Mouse (Mus musculus): ENCODE results near the gene Gm13089. TPM values are rescaled to one million over a fixed set of nuclear protein-coding genes. Genes with fewer than 3 reads are reported as not detected.
"Not testable (repeated sequence)": the region's sequence is repeated elsewhere in the genome, so short reads cannot be mapped to it uniquely, and the experiment has no call there.

The Gm13089 gene
- not detected for total RNA-seq (2022)

DNA sequence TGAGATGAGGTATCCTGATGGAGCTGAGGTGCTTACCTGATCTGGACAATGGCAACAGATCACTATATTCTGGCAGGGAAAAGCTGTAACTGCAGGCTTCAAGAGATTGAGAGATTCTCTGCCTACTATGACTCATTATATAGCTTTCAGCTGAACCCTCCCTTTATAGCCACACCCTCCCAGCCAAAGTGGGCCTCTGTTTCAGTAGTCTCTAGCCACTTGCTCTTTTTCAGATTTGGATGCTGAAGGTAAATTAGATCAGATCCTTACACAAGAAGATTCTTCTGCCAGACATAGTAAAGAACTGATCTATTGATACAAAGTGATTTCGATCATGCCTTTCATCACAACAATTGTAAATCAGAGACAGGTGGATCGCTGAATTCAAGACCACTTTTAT, at the start of gene Gm13089:
Gene Gm13089 (minus strand): TSS at position 101 of the 400 bp plus-strand sequence.
- no peak for DNase-seq (ENCODE audit: low spot score in 2 of 2)

DNA sequence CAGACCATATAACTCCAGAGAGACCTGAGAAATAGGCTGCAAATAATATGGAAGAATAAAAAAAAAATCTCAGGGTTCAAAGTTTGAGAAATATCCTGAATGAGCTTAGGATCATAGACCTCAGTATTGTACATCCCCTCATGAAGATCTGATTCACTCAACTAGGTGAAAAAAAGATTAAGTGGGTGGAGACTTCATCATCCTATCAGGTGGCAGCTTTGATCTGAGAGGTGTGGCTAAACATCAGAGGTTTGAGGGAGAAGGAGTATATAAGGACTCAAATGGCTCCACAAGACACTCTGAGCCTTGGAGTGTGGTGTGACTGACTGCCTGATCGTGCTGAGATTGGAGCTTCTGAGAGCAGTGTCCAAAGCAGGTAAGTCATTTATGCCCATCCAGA, 16.6 kb upstream of the Gm13089 start, which contains the start of gene Gm13078:
Gene Gm13078 (plus strand): TSS at position 301 of the 400 bp plus-strand sequence.
- no peak for DNase-seq (ENCODE audit: low spot score in 2 of 2)

DNA sequence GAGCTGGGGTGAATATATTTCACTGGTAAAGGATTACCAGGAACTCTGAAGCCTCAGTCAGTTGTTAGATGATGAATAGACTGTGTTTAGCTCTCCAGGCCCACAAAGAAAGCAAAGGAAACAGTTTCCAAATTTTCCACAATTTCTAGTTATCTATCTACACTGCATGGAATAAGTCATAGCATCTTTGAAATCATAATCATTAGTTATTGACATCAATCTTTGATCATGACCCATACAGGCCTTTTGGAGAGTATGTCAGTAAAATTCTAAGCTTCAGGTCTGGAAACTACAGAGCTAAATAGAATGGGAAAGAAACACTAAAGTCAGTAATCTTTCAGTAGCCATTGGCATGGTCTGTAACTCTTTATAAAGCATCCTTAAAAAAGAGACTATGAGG, 45.4 kb downstream of the Gm13089 start, which contains the start of gene Gm13088:
Gene Gm13088 (minus strand): TSS at position 101 of the 400 bp plus-strand sequence.
- DNase-seq (ENCODE audit: low spot score in 2 of 2) = not testable (repeated sequence)

Other genes with a start within 250 kb of the Gm13089 start
- gene Gm13043, start 191.4 kb downstream of the Gm13089 start, total RNA-seq (2022) = not detected
- gene Gm13040, start 166.8 kb downstream of the Gm13089 start, total RNA-seq (2022) = not detected
- gene BC080695, start 151.0 kb downstream of the Gm13089 start, total RNA-seq (2022) = not detected
- not detected for gene Gm13057, start 151.0 kb downstream of the Gm13089 start, total RNA-seq (2022)
- gene Gm13083, start 87.7 kb downstream of the Gm13089 start, total RNA-seq (2022) = not detected
- gene Gm13088, start 45.5 kb downstream of the Gm13089 start, total RNA-seq (2022) = not detected
- gene Gm13078, start 16.7 kb upstream of the Gm13089 start, total RNA-seq (2022) = not detected
- not detected for gene Gm13023, start 86.6 kb upstream of the Gm13089 start, total RNA-seq (2022)
- not detected for gene Gm13084, start 113.4 kb upstream of the Gm13089 start, total RNA-seq (2022)
- not detected for gene Gm13103, start 143.8 kb upstream of the Gm13089 start, total RNA-seq (2022)
- not detected for gene Pramef6, start 197.7 kb upstream of the Gm13089 start, total RNA-seq (2022)
- not detected for gene Pramef25, start 248.3 kb upstream of the Gm13089 start, total RNA-seq (2022)